Mouse (Mus musculus) stomach, postnatal 0 days (tissue): ENCODE measurements around the gene Clp1.

Experiments used
- CTCF ChIP-seq: IDR thresholded peaks from 2 replicates; pipeline ENCODE4 v1.5.1; 2016; ENCODE audit warnings: antibody characterized with exemption, low read depth, mild to moderate bottlenecking, moderate library complexity
- EP300 ChIP-seq: optimal IDR thresholded peaks from 2 replicates; pipeline ENCODE3; 2016; ENCODE audit warnings: antibody characterized with exemption

GRCm38 (mm10) chr2:84717357-84717756 lies 9.8 kb downstream of the Clp1 start:
- TF ChIP-seq CTCF = no peak
- TF ChIP-seq EP300 = no peak
